Mouse (Mus musculus) adrenal gland, adult 10 weeks (tissue): ENCODE data around the gene Olfr1306. TPM values are rescaled to one million over a fixed set of nuclear protein-coding genes. Genes with fewer than 3 reads are reported as not detected.

ENCODE experiments used
- polyA plus RNA-seq: library from polyadenylated mRNA; stranded (reverse); fragments of 350-450 nt; fragmentation: Illumina TruSeq; extraction: RNeasy Lipid Tissue Mini Kit (QIAGEN cat#74804); gene quantifications from one replicate; pipeline ENCODE4 v1.2.3, GENCODE M21; 2014; ENCODE audit warnings: low read depth, low replicate concordance

Olfr1306 gene
- not detected for polyA plus RNA-seq

GRCm38 (mm10) chr2:111916171-111916570, at the start of gene Olfr1306:
Gene Olfr1306, minus strand, starts transcription at chr2:111916271.

GRCm38 (mm10) chr2:111964844-111965243, 48.8 kb upstream of the Olfr1306 start, which contains the start of gene Olfr1308:
Gene Olfr1308, minus strand, starts transcription at chr2:111964944.

GRCm38 (mm10) chr2:111949340-111949739, 33.3 kb upstream of the Olfr1306 start, which contains the start of gene Olfr1307:
Gene Olfr1307, minus strand, starts transcription at chr2:111949440.

GRCm38 (mm10) chr2:111877049-111877448, 39.0 kb downstream of the Olfr1306 start, which contains the start of gene Olfr1305:
Gene Olfr1305, minus strand, starts transcription at chr2:111877149.

Other genes with a start within 250 kb of the Olfr1306 start
- not detected for gene Olfr1301, start 165.3 kb downstream of the Olfr1306 start, polyA plus RNA-seq
- gene Olfr1302, start 138.8 kb downstream of the Olfr1306 start, polyA plus RNA-seq: not detected
- gene Olfr1303, start 95.9 kb downstream of the Olfr1306 start, polyA plus RNA-seq: not detected
- not detected for gene Olfr1305, start 39.1 kb downstream of the Olfr1306 start, polyA plus RNA-seq
- gene Olfr1307, start 33.2 kb upstream of the Olfr1306 start, polyA plus RNA-seq: not detected
- gene Olfr1308, start 48.7 kb upstream of the Olfr1306 start, polyA plus RNA-seq: not detected
- not detected for gene Olfr1309, start 74.0 kb upstream of the Olfr1306 start, polyA plus RNA-seq
- not detected for gene Olfr1310, start 96.4 kb upstream of the Olfr1306 start, polyA plus RNA-seq
- gene Olfr1311, start 108.1 kb upstream of the Olfr1306 start, polyA plus RNA-seq: not detected
- gene Olfr1312, start 134.0 kb upstream of the Olfr1306 start, polyA plus RNA-seq: not detected
- gene Olfr1313, start 161.6 kb upstream of the Olfr1306 start, polyA plus RNA-seq: not detected
- gene Olfr1314, start 180.5 kb upstream of the Olfr1306 start, polyA plus RNA-seq: not detected
- not detected for gene Olfr1315-ps1, start 199.2 kb upstream of the Olfr1306 start, polyA plus RNA-seq
- not detected for gene Olfr1316, start 218.7 kb upstream of the Olfr1306 start, polyA plus RNA-seq
- gene Olfr1317, start 224.1 kb upstream of the Olfr1306 start, polyA plus RNA-seq: not detected
- not detected for gene Olfr1318, start 237.9 kb upstream of the Olfr1306 start, polyA plus RNA-seq